Mouse (Mus musculus): ENCODE data around the gene Trim69.
"Not testable (repeated sequence)": the region's sequence is repeated elsewhere in the genome, so short reads cannot be mapped to it uniquely, and the experiment has no call there.

Trim69 gene

GRCm38 (mm10) chr2:122210534-122211228, 50.2 kb downstream of the Trim69 start:
- no peak for DNase-seq (ENCODE audit: low spot score)

- not testable (repeated sequence) for DNase-seq (ENCODE audit: low spot score)
Observed at GRCm38 (mm10) chr2:122217075-122217474, 56.6 kb downstream of the Trim69 start.

GRCm38 (mm10) chr2:122218234-122218633, 57.7 kb downstream of the Trim69 start:
- DNase-seq (ENCODE audit: low spot score): no peak

GRCm38 (mm10) chr2:122221378-122221777, 60.9 kb downstream of the Trim69 start:
- DNase-seq (ENCODE audit: low spot score): no peak

- DNase-seq (ENCODE audit: low spot score): no peak
Observed at GRCm38 (mm10) chr2:122221798-122222197, 61.3 kb downstream of the Trim69 start.

- DNase-seq (ENCODE audit: low spot score): no peak
Observed at GRCm38 (mm10) chr2:122222272-122222671, 61.8 kb downstream of the Trim69 start.

- DNase-seq (ENCODE audit: low spot score): no peak
Observed at GRCm38 (mm10) chr2:122223654-122224053, 63.2 kb downstream of the Trim69 start.
